Mouse (Mus musculus) liver, embryonic 14.5 days (tissue): ENCODE results near the gene Kmt2a. TPM values are rescaled to one million over a fixed set of nuclear protein-coding genes. Genes with fewer than 3 reads are reported as not detected.

Source experiments
- ATAC-seq: fragments of 200-750 bp; cut with Nextera tagmentation; 2 replicates; pipeline ENCODE4 v1.8.0; 2017; ENCODE audit warnings: moderate number of reproducible peaks, mild to moderate bottlenecking, moderate library complexity; ENCODE audit not compliant: insufficient read depth
- DNase-seq, 3 experiments: peaks; one replicate each; pipeline ENCODE4 v3.0.0-alpha.2; 2012 to 2013; ENCODE audit warnings: low read depth in 3 of 3, low spot score in 3 of 3
- H3K27ac ChIP-seq: fragments of 300-500 bp; sonication (generic); 2 replicates; pipeline ENCODE4 v1.5.1; 2014; ENCODE audit warnings: moderate library complexity, mild to moderate bottlenecking, control low read depth, inconsistent platforms
- H3K27me3 ChIP-seq: fragments of 300-500 bp; sonication (generic); 2 replicates; pipeline ENCODE4 v1.6.1; 2014; ENCODE audit warnings: mild to moderate bottlenecking, low read length, moderate library complexity; ENCODE audit not compliant: control insufficient read depth, insufficient read depth
- H3K36me3 ChIP-seq: fragments of 300-500 bp; sonication (generic); replicated peaks from 2 replicates; pipeline ENCODE4 v1.6.1; 2014; ENCODE audit warnings: low read depth; ENCODE audit not compliant: control insufficient read depth, insufficient read depth
- H3K4me1 ChIP-seq, 2 experiments: fragments of 200-500 bp in 1 of 2; fragments of 300-500 bp in 1 of 2; sonication (generic) in 1 of 2; replicated peaks; 2 replicates each; pipeline ENCODE4 v1.6.1; 2012 to 2014; ENCODE audit warnings: antibody characterized with exemption in 1 of 2, inconsistent platforms in 1 of 2, low read length in 1 of 2; ENCODE audit not compliant: control insufficient read depth in 2 of 2, insufficient read depth in 2 of 2
- H3K4me2 ChIP-seq: fragments of 300-500 bp; sonication (generic); 2 replicates; pipeline ENCODE4 v1.6.1; 2014; ENCODE audit warnings: low read depth, mild to moderate bottlenecking, control low read depth, moderate library complexity
- H3K4me3 ChIP-seq, 2 experiments: fragments of 200-500 bp in 1 of 2; fragments of 300-500 bp in 1 of 2; sonication (generic) in 1 of 2; 2 replicates each; pipeline ENCODE4 v1.5.1; 2012 to 2014; ENCODE audit warnings: low read depth in 2 of 2, low read length in 2 of 2, mild to moderate bottlenecking in 2 of 2, control low read depth in 1 of 2, inconsistent platforms in 1 of 2, moderate library complexity in 1 of 2; ENCODE audit not compliant: insufficient read depth in 1 of 2
- H3K9ac ChIP-seq: fragments of 300-500 bp; sonication (generic); replicated peaks from 2 replicates; pipeline ENCODE4 v1.6.1; 2014; ENCODE audit warnings: mild to moderate bottlenecking, control low read depth, moderate library complexity
- H3K9me3 ChIP-seq: fragments of 300-500 bp; sonication (generic); 2 replicates; pipeline ENCODE4 v1.6.1; 2016; ENCODE audit warnings: low read length, mixed read lengths; ENCODE audit not compliant: control insufficient read depth
- CTCF ChIP-seq: IDR thresholded peaks from 2 replicates; pipeline ENCODE4 v1.5.1; 2016; ENCODE audit warnings: antibody characterized with exemption, low read depth, control low read depth
- EP300 ChIP-seq: IDR thresholded peaks from 2 replicates; pipeline ENCODE4 v1.6.1; 2016; ENCODE audit warnings: antibody characterized with exemption, low read depth
- WGBS: fragments of 180-500 bp; shearing (Covaris S2); extraction: QIAGEN DNeasy Blood & Tissue Kit; methylation state at CpG from one replicate; pipeline ENCODE4 v1.1.7; 2014; ENCODE audit not compliant: insufficient replicate concordance; 5-methylcytosine and 5-hydroxymethylcytosine counted together
- polyA plus RNA-seq, 2 experiments: library from polyadenylated mRNA; depleted of rRNA in 1 of 2; stranded (reverse) in 1 of 2; unstranded in 1 of 2; fragments of >200 nt; fragmentation: Nextera tagmentation in 1 of 2; extraction: Ambion mirVana in 1 of 2; gene quantifications; 2 replicates each; pipeline versions ENCODE4 v1.2.1 to v1.2.3; 2012 to 2014

Kmt2a gene
- polyA plus RNA-seq, 2 experiments: 2.3 to 3.0 TPM

GRCm38 (mm10) chr9:44903856-44904255 is 22.8 kb upstream of the Kmt2a start:
- H3K36me3 ChIP-seq: no peaks in the 10 kb centered on the region
- TF ChIP-seq CTCF (no peak), EP300 (no peak)
- DNase-seq (no peak), ATAC-seq (no peak)
- no peak overlapping the region for H3K27ac ChIP-seq
- no peaks in the 10 kb centered on the region for H3K27me3 ChIP-seq
- no peak overlapping the region for H3K9ac ChIP-seq
- no peak overlapping the region for H3K4me3 ChIP-seq
- no peaks in the 10 kb centered on the region for H3K9me3 ChIP-seq
- WGBS: 56% methylated on average over 4 of the region's 4 CpGs
- no peaks in the 10 kb centered on the region for H3K4me1 ChIP-seq
- no peak overlapping the region for H3K4me2 ChIP-seq

GRCm38 (mm10) chr9:44900402-44900801 is 19.3 kb upstream of the Kmt2a start:
- H3K9ac ChIP-seq: no peak overlapping the region
- no peaks in the 10 kb centered on the region for H3K36me3 ChIP-seq
- ATAC-seq: no peak
- DNase-seq: no peak
- peak; percentile 17; the same call in 1 of the 2 replicates for TF ChIP-seq CTCF
- no peak for TF ChIP-seq EP300
- no peaks in the 10 kb centered on the region for H3K27me3 ChIP-seq
- H3K27ac ChIP-seq: no peak overlapping the region
- H3K9me3 ChIP-seq: no peaks in the 10 kb centered on the region
- H3K4me3 ChIP-seq: no peak overlapping the region
- H3K4me2 ChIP-seq: no peak overlapping the region
- H3K4me1 ChIP-seq: no peaks in the 10 kb centered on the region
- 53% methylated on average over 4 of the region's 4 CpGs for WGBS

- Histone ChIP-seq H3K4me2 (no peak overlapping the region), H3K9me3 (no peaks in the 10 kb centered on the region), H3K27me3 (no peaks in the 10 kb centered on the region), H3K27ac (no peak overlapping the region), H3K9ac (no peak overlapping the region), H3K4me1 (no peaks in the 10 kb centered on the region), H3K4me3 (no peak overlapping the region), H3K36me3 (no peaks in the 10 kb centered on the region)
- 57% methylated on average over 3 of the region's 3 CpGs for WGBS
- TF ChIP-seq CTCF (no peak), EP300 (no peak)
- DNase-seq (no peak), ATAC-seq (no peak)
These were observed 18.6 kb upstream of the Kmt2a start for GRCm38 (mm10) chr9:44899716-44900115.

- DNase-seq (no peak), ATAC-seq (no peak)
- TF ChIP-seq EP300 (no peak), CTCF (no peak)
- H3K4me2 ChIP-seq: no peak overlapping the region
- WGBS: 48% methylated on average over 4 of the region's 4 CpGs
- 0 out of 4 replicates have a peak, but pooled peaks cover 0 to 2% of the 10 kb centered on the region in 2 experiments for H3K4me1 ChIP-seq
- no peaks in the 10 kb centered on the region for H3K36me3 ChIP-seq
- no peak overlapping the region for H3K4me3 ChIP-seq
- H3K9me3 ChIP-seq: no peaks in the 10 kb centered on the region
- no peak overlapping the region for H3K27ac ChIP-seq
- no peak overlapping the region for H3K9ac ChIP-seq
- no peaks in the 10 kb centered on the region for H3K27me3 ChIP-seq
These were observed 15.9 kb upstream of the Kmt2a start for GRCm38 (mm10) chr9:44897024-44897423.

- no peak for DNase-seq
- TF ChIP-seq CTCF (no peak), EP300 (no peak)
- Histone ChIP-seq H3K27ac (no peak overlapping the region), H3K4me2 (no peak overlapping the region), H3K9ac (no peak overlapping the region), H3K4me1 (peaks cover 0 to 6% of the 10 kb centered on the region in 2 experiments; a peak in 1 of 4 replicates), H3K4me3 (no peak overlapping the region), H3K9me3 (no peaks in the 10 kb centered on the region), H3K27me3 (no peaks in the 10 kb centered on the region), H3K36me3 (no peaks in the 10 kb centered on the region)
- 18% methylated on average over 3 of the region's 3 CpGs for WGBS
- ATAC-seq: no peak
These were observed 11.6 kb upstream of the Kmt2a start for GRCm38 (mm10) chr9:44892664-44893063.
